Mouse (Mus musculus) telencephalon, adult 2 months (tissue): ENCODE measurements around the gene Unc5a.

ENCODE experiments used
- DNase-seq: peaks from one replicate; pipeline ENCODE4 v3.0.0-alpha.2; 2011; ENCODE audit warnings: low read depth, low spot score

Gene Unc5a

DNA sequence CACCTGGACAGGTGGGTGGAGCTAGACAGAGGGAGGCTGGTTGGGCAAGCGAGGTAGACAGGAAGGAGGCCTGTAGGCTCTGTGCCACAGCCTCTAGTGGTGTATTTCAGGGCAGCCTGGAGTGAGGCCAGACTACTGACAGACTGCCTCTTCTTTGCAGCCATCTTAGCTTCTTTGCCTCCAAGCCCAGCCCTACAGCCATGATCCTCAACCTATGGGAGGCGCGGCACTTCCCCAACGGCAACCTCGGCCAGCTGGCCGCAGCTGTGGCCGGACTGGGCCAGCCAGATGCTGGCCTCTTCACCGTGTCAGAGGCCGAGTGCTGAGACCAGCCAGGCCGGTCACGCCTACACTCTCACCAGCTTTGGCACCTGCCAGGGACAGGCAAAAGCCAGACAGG lies 55.4 kb downstream of the Unc5a start:
- no peak for DNase-seq

DNA sequence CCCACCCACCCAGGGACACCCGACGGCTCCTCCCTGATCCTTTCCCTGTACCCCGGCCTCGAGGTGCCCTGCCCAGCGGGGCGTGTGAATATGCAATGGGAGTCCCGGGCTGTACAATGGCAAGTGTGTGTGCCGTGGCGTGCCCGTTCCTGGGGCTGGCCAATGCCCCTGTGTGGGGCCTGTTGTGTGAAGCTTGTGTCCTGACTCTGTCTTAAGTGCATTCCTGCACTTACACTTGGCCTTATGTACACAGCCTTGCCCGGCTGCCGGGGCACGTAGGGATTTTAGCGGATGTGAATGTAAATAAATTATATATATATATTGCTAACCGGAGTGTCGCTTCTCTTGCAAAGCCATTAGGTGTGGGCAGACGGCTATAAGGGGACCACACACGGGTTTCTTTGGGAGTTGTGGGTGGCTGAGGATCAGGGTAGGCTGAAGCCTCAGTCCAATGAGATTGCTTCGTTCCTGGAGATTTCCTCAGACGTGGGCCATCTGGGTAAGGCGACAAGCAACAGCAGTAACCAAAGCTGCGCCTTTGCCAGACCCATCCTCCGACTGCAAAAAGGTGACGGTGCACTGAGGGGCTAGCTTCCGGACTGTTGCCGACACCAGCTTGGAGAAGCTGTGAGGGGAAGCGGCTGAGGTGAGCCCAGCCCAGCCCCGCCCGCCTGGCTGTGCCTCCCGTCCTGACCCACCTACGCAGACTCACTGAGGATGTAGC lies 56.6 kb downstream of the Unc5a start:
- peak; percentile 50 for DNase-seq

DNA sequence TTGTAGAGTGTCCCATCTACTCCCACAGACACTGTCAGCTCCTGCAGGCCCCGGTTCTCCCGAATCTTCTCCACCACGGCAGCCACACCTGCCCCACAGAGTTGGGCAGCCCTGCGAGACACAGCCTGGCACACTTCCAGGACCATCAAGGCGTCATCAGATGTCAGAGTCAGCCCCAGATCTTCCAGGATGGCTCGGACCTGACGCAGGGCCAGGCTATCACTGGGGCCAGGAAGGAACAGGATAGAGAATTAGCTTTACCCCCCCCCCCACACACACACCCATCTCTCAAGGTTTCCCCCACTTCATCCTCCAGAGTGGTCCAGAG lies 57.2 kb downstream of the Unc5a start:
- DNase-seq = no peak

DNA sequence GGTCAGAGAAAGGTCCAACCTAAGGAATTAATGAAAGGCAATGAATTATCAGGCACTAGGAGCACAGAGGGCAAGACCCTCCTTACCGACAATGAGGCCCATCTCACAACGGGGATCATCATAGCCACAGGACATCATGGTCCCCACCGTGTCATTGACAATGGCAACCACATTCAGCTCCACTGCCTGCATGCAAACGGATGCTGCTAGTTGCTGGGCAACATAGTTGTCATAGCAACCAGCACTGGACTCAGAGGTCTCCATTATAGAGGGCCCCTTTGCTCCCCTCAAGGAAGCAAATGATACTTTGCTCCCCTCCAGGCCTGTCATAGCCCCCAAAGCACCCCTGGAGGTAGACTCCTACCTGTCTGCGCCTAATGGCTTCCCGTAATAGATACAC lies 59.4 kb downstream of the Unc5a start:
- no peak for DNase-seq

DNA sequence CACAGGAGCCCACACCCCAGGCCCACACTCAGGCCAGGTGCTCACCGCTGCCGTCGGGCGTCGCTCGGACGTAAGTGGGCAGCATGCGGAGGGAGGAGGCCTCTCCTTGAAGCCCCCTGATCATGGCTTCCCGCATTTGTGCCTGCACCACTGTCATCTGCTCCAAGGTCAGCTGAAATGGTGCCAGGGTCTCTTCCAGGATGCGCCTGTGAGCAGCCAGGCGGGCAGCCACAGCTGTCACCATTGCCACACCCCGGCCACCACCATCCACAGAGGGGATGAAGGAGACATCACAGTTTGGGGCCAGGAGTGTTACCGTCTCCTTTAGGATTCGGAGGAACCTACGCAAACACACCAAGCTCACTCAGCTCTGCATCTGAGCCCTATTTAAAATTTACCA lies 61.9 kb downstream of the Unc5a start:
- no peak for DNase-seq

DNA sequence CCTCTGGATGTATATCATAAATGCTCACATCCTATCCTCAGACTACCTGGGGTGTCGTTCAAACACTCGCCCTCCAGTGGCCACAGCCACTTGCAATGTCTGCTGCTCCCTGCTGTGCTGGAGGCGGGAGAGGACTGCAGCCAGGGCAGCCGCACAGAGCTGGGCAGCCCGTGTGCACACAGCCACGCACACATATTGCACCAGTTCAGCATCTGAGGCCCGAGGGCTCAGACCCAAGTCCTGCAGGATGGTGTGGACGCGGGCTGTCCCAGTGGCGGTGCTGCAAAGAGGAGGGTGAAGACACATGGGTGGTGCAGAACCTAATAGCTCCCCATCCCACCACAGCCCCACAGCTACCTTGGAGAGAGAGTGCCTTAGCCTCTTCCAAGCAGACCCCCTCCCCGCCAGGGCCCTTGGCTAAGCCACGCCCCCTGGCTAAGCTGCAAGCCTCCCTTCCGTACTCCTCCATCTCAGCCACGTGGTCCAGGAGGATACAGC lies 62.8 kb downstream of the Unc5a start:
- DNase-seq = no peak

DNA sequence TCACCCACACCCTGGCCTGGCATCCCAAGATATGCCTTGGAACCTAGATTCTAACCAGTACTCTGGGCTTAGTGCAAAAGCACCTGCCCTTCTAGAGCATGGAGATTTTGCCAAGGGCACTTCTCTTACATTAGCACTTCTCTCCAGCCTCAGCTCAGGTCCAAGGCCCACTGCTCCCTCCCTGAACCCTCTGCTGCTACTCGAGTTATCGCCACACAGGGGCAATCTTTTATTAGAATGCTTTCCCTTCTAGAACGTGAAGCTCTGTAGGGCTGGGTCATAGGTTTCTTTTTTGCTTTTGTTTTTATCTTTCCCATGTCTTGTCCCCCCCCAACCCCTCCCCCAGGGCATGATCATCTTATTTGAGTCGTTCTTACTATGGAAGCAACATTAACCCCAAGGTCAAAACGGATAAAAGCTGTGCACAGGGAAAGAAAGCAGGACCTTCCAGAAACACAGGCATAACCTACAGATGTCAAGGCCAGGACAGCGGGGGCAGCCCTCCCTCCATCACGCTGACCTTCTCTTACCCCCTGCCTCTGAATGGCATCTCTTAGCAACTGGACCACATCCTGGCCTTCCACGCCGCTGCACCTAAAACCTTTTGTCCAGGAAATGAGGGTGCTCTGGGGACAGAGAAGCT lies 64.6 kb downstream of the Unc5a start:
- no peak for DNase-seq

DNA sequence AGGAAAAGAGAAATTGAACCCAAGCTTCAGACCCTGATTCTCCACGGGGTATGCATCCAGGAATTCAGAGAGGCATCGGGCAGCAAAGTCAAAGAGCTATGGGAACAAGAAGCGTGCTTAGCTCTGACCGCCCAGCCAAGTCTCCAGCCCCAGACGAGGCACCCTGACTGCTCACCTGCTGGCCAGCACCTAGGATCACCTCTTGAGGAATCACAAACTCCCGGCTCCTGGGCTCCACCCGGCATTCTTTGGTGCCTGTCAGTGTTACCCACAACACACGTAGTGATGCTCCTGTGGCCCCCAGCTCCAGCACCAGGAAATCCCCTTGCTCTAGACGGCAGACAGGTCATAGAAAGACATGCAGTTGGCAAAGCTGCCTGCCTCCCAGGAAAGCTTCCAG lies 65.2 kb downstream of the Unc5a start:
- DNase-seq = no peak

DNA sequence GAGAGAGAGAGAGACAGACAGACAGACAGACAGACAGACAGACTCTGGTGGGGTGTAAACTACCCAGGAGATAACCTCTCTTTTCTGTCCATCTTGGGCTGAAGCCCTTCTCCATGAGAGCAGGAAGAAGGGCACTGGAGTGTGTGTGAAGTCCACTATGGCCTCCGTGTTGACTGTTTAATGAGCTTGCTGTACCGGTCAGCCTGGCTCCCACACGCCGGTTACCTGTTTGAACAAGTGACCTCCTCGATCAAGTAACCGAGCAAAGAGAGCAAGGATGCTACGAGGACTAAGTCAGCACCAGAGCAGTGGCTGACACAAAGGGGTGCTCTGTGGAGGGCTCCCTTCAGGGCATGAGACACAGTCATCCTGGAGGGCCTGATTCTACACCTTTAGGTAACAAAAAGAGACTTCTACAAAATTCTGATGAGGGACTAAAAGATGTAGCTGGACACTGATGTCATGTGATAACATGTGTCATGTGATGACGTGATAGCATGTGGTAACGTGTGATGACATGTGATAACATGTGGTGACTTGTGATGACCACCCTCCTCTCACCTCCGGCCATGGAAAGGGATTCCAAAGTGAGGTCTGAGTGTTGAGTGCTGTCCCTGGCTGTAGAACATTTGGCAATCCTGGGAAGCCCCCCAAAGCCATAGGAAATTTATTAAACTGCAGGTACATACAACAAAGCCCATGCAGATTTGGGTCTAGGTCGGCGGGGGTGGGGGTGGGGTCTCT lies 68.1 kb downstream of the Unc5a start:
- no peak for DNase-seq

DNA sequence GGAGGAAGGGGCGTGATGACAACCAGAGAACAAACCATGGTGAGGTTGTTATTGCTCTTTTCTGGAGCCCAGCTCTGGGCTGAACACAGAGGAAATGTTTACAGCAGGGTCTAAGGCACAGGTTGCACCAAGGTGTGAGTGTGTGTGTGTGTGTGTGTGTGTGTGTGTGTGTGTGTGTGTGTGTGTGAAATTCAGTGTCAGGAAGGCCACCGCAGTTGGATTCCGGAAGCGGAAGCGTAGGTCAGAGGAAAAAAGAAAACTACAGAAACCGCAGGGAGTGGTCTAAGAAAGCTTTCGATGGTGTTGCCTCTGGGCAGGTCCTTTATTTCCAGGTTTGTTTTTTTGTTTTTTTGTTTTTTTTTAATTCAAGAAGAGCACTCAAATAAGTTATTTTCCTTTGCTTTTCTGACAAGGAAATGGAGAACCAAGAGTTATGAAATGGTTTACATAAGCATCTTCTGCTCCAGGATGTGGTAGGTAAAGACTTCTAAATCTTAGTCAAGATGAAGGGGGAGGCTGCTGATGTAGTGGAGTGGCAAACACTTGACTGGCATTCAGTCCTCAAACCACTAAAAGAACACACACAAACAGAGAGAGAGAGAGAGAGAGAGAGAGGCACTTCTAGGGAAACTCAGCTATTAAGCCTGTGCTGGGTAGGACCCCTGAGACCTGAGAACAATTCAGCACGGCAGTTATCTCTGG lies 68.8 kb downstream of the Unc5a start:
- no peak for DNase-seq

DNA sequence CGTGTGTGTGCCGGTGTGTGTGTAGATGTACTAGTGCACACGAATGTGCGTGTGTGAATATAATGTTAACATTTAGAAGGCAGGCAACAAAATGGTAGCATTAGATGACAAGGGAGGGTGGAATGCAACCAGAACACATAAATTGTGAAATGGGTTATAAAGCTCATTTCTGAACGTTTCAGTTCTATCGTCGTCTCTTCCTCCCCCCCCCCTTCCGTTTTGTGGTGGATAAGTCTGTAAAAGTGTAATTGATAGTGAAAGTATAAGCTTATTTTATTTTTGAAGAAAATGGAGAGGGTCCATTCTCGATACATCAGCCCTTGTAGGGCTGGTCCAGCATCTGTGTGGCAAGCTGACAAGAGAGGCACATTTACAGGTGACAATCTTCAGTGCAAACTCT lies 69.5 kb downstream of the Unc5a start:
- no peak for DNase-seq

DNA sequence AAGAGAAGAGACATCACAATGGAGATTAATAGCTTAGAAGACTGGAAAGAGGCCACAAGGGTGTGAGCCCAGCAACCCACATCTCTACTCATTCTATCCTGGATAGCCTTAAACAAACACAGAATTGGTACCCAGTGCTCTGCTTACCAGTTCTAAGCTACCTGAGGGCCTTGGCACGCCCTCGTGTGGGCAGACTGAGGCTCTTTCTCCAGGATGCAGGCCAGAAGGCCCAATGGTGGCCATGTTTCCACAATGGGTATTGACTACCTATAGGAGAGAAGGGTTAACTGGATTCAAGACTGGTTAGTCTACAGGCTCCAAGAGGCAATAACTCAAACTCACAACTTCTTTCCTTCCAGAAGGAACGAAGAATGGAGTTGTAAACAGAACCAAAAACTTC lies 70.0 kb downstream of the Unc5a start:
- no peak for DNase-seq

DNA sequence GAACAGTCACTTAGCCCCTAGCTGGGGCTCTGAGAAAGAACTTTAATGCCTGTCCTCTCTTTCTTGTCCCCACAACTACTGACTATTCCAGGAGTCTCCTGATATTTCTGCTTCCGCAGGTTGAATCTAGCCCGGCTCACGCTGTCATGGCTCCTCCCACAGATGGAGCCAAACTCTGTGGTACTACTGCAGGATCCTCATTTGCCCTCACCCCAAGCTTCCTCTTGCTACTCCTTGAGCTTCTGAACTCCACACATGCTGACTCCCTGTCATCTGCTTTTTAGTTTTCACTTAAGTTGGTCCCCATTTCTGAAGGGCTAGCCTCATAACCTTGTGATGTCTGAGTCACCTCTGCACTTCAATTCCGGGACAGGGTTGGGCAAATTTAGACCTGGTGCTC lies 70.8 kb downstream of the Unc5a start:
- DNase-seq = no peak

DNA sequence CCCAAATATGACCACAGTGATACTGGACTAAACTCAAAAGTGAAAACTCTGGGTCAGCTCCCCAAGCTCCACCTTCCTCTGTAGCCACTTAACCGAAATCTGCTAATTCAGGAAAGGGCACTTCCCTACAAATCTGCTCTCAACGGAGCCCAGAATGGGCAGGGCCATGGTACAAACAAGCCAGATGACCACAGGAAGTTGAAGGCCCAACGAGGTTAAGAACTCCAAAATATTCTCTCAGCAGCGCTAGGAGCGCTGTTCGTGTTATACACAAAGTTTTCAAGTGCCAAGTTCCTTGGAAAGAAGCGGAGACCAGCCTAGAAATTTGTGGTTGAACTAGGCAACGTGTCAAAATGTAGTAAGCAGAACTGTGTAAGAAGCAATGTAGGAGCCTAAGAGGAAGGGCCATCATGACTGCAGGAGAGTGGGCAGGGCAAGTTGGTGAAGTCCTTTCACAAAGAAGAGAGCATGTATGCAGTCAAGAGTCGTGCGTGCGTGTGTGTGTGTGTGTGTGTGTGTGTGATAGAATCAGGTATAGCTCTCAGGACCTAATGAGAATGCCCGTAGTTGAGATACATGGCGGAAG lies 72.1 kb downstream of the Unc5a start, which contains the start of gene Hk3:
TSS of gene Hk3 (minus strand) at position 192 of the 586 bp plus-strand sequence.
- DNase-seq = no peak

DNA sequence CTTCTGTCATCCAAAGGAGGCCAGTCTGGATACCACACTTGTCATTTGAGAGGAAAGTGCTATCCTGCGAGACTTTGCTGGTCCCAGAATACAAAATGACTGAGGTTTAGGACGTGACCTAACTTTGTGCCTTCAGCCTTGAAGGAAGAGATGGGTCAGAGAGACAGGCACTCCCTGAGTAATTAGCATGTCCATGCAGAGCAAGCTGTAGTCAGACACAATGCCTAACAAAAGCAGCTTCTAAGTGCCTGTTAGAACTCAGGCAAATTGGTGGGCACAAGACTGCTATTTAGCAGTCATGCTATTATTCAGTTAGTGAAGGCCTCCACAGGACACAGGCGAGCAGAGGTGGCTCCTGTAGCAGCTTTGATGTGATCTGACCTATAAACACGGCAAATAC lies 73.0 kb downstream of the Unc5a start:
- no peak for DNase-seq

DNA sequence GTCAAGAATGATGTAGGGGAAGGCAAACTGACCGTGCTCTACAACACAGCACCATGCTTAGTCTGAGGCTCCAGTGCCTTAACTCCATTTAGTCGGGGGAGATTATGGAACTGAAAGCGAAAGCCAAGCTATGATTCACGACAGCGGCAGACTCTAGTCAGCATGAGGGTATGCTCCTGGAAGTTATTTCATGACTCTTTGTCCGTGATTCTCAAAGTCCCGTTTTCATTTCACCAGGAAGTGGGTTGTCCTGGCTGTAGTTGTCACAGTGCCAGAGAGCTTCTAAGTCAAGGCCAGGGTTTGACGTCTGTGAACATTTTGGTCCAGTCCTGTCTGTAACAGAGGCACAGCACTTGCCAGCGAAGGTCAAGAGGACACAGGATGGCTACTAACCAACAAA lies 73.5 kb downstream of the Unc5a start:
- DNase-seq = no peak

DNA sequence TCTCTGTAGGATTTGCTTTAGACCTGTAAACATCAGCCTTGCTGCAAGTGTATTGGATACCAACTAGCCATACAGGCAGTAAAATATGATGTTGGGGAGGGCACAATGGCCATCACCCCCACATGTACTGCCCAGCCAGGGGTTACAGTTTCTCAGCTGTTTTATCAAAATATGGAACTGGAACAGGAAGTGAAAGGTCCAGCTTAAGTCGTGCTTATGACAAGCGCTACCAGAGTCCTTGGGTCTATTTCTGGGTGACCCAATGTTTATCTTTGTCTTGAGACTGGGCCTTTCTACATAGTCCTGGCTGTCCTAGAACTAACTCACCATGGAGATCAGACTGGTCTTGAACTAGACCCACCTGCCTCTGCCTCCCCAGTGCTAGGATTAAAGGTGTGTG lies 75.0 kb downstream of the Unc5a start:
- no peak for DNase-seq

DNA sequence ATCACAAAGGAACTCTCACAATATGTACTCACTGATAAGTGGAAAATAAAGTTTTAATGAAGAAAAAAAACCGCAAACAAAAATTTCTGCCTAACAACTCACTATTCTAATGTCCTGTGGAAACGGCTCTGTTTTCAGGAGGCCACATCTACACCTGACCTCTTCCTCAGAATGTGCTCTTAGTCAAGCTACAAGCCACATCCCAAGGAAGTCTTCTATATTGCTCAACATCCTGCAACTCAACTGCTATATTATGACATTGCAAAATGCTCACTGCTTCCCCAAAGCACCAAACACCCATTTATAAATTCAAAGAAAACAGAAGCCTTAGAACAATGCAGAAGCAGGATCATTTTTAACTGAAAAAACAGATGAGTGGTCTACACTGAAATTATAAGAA lies 90.8 kb downstream of the Unc5a start:
- DNase-seq = no peak

DNA sequence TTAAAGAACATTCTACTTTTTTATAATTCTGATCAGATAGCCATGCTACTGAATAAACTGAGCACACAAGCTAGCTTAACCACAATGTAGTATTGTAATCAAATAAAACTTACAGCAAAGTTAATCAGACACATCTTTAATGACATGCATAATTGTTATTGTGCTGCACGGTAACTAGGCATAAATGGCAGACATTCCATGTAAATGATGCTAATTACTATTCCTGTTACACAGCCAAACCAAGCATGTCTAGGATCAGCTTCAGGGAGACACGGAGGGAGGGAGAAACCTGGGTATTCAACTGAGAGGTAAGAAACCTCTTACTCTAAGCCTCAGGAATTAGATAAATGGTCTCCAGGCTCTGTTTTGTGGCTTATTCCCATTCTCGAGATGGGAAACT lies 98.5 kb downstream of the Unc5a start:
- DNase-seq = no peak
